Mouse (Mus musculus): Measurements from ENCODE around the gene Gast. TPM values are rescaled to one million over a fixed set of nuclear protein-coding genes. Genes with fewer than 3 reads are reported as not detected.
A peak's percentile ranks its signal among the peaks of the same experiment; 100 is the strongest.
"Not testable (repeated sequence)": the region's sequence is repeated elsewhere in the genome, so short reads cannot be mapped to it uniquely, and the experiment has no call there.

Gast gene
- polyA plus RNA-seq, 1 experiment from 2014 or later = 10.8 TPM

- peak; percentile 23 for ATAC-seq (ENCODE audit: insufficient read depth, low FRiP score)
- no peaks in the 10 kb centered on the region for H3K9me3 ChIP-seq (replicated peaks; ENCODE audit: control insufficient read depth, low read length)
- no peaks in the 10 kb centered on the region for H3K36me3 ChIP-seq (ENCODE audit: control insufficient read depth, insufficient read depth, low read length)
- H3K27ac ChIP-seq (ENCODE audit: low read length) = no peak overlapping the region
- peak overlapping the region; percentile 65 for H3K4me3 ChIP-seq (replicated peaks; ENCODE audit: low read length)
- H3K27me3 ChIP-seq (ENCODE audit: control insufficient read depth, insufficient read depth, low read length) = peaks cover 32% of the 10 kb centered on the region
- peak overlapping the region; percentile 93 for H3K4me2 ChIP-seq (ENCODE audit: low read depth, low read length)
- 1% methylated on average over 53 of the region's 54 CpGs for WGBS
- H3K4me1 ChIP-seq (ENCODE audit: control insufficient read depth, insufficient read depth, low read length) = peaks cover 9% of the 10 kb centered on the region
- peak overlapping the region; percentile 72 for H3K9ac ChIP-seq (ENCODE audit: low read length)
These were observed 21.1 kb downstream of the Gast start for GRCm38 (mm10) chr11:100355151-100355951.

- Histone ChIP-seq H3K4me1 (ENCODE audit: control insufficient read depth, insufficient read depth, low read length) (peaks cover 9% of the 10 kb centered on the region), H3K36me3 (ENCODE audit: control insufficient read depth, insufficient read depth, low read length) (no peaks in the 10 kb centered on the region), H3K9me3 (replicated peaks; ENCODE audit: control insufficient read depth, low read length) (no peaks in the 10 kb centered on the region), H3K4me2 (ENCODE audit: low read depth, low read length) (peak within 1 kb of the TSS; percentile 93), H3K27ac (ENCODE audit: low read length) (no peak within 1 kb of the TSS), H3K27me3 (ENCODE audit: control insufficient read depth, insufficient read depth, low read length) (peaks cover 32% of the 10 kb centered on the region), H3K4me3 (replicated peaks; ENCODE audit: low read length) (peak within 1 kb of the TSS; percentile 65), H3K9ac (ENCODE audit: low read length) (peak within 1 kb of the TSS; percentile 72)
- WGBS = under 1% methylated on average over 49 of the region's 49 CpGs
- ATAC-seq (ENCODE audit: insufficient read depth, low FRiP score) = peak; percentile 65; the same call in 1 of the 2 replicates
These were observed 22.0 kb downstream of the Gast start, which contains the start of gene Hap1 for GRCm38 (mm10) chr11:100355972-100356818. Gene Hap1 (minus strand): TSS chr11:100356128.

GRCm38 (mm10) chr11:100356819-100357211 is 22.6 kb downstream of the Gast start:
- 14% methylated on average over 9 of the region's 9 CpGs for WGBS
- peaks cover 9% of the 10 kb centered on the region for H3K4me1 ChIP-seq (ENCODE audit: control insufficient read depth, insufficient read depth, low read length)
- no peak overlapping the region for H3K27ac ChIP-seq (ENCODE audit: low read length)
- peak overlapping the region; percentile 65 for H3K4me3 ChIP-seq (replicated peaks; ENCODE audit: low read length)
- H3K36me3 ChIP-seq (ENCODE audit: control insufficient read depth, insufficient read depth, low read length) = no peaks in the 10 kb centered on the region
- no peak overlapping the region for H3K9ac ChIP-seq (ENCODE audit: low read length)
- H3K4me2 ChIP-seq (ENCODE audit: low read depth, low read length) = peak overlapping the region; percentile 93
- no peak for ATAC-seq (ENCODE audit: insufficient read depth, low FRiP score)
- H3K27me3 ChIP-seq (ENCODE audit: control insufficient read depth, insufficient read depth, low read length) = peaks cover 32% of the 10 kb centered on the region
- H3K9me3 ChIP-seq (replicated peaks; ENCODE audit: control insufficient read depth, low read length) = no peaks in the 10 kb centered on the region

GRCm38 (mm10) chr11:100357408-100357807 is 23.2 kb downstream of the Gast start:
- Histone ChIP-seq H3K27me3 (ENCODE audit: control insufficient read depth, insufficient read depth, low read length) (peaks cover 32% of the 10 kb centered on the region), H3K36me3 (ENCODE audit: control insufficient read depth, insufficient read depth, low read length) (no peaks in the 10 kb centered on the region), H3K4me2 (ENCODE audit: low read depth, low read length) (no peak overlapping the region), H3K4me1 (ENCODE audit: control insufficient read depth, insufficient read depth, low read length) (peaks cover 9% of the 10 kb centered on the region), H3K9me3 (replicated peaks; ENCODE audit: control insufficient read depth, low read length) (no peaks in the 10 kb centered on the region), H3K9ac (ENCODE audit: low read length) (no peak overlapping the region), H3K27ac (ENCODE audit: low read length) (no peak overlapping the region), H3K4me3 (replicated peaks; ENCODE audit: low read length) (no peak overlapping the region)
- ATAC-seq (ENCODE audit: insufficient read depth, low FRiP score) = no peak
- 47% methylated on average over 5 of the region's 5 CpGs for WGBS

- WGBS = 78% methylated on average over 6 of the region's 6 CpGs
- Histone ChIP-seq H3K9ac (ENCODE audit: low read length) (no peak overlapping the region), H3K27ac (ENCODE audit: low read length) (no peak overlapping the region), H3K36me3 (ENCODE audit: control insufficient read depth, insufficient read depth, low read length) (no peaks in the 10 kb centered on the region), H3K4me3 (replicated peaks; ENCODE audit: low read length) (no peak overlapping the region), H3K9me3 (replicated peaks; ENCODE audit: control insufficient read depth, low read length) (no peaks in the 10 kb centered on the region), H3K4me2 (ENCODE audit: low read depth, low read length) (no peak overlapping the region), H3K27me3 (ENCODE audit: control insufficient read depth, insufficient read depth, low read length) (peaks cover 14% of the 10 kb centered on the region), H3K4me1 (ENCODE audit: control insufficient read depth, insufficient read depth, low read length) (peaks cover 7% of the 10 kb centered on the region)
- no peak for ATAC-seq (ENCODE audit: insufficient read depth, low FRiP score)
These were observed 26.0 kb downstream of the Gast start for GRCm38 (mm10) chr11:100360175-100360574.

GRCm38 (mm10) chr11:100361059-100361458 is 26.9 kb downstream of the Gast start:
- H3K36me3 ChIP-seq (ENCODE audit: control insufficient read depth, insufficient read depth, low read length); ATAC-seq (ENCODE audit: insufficient read depth, low FRiP score); H3K9me3 ChIP-seq (replicated peaks; ENCODE audit: control insufficient read depth, low read length); H3K4me2 ChIP-seq (ENCODE audit: low read depth, low read length); H3K27ac ChIP-seq (ENCODE audit: low read length); H3K4me1 ChIP-seq (ENCODE audit: control insufficient read depth, insufficient read depth, low read length); H3K4me3 ChIP-seq (replicated peaks; ENCODE audit: low read length); H3K9ac ChIP-seq (ENCODE audit: low read length): not testable (repeated sequence)
- WGBS = no CpG with 5 or more reads among the region's 13 CpGs
- H3K27me3 ChIP-seq (ENCODE audit: control insufficient read depth, insufficient read depth, low read length) = peaks cover 14% of the 10 kb centered on the region

GRCm38 (mm10) chr11:100362209-100362978 is 28.2 kb downstream of the Gast start:
- H3K36me3 ChIP-seq (ENCODE audit: control insufficient read depth, insufficient read depth, low read length) = no peaks in the 10 kb centered on the region
- no peaks in the 10 kb centered on the region for H3K9me3 ChIP-seq (replicated peaks; ENCODE audit: control insufficient read depth, low read length)
- WGBS = 11% methylated on average over 8 of the region's 8 CpGs
- H3K4me2 ChIP-seq (ENCODE audit: low read depth, low read length) = no peak overlapping the region
- no peak overlapping the region for H3K27ac ChIP-seq (ENCODE audit: low read length)
- no peak overlapping the region for H3K4me3 ChIP-seq (replicated peaks; ENCODE audit: low read length)
- no peaks in the 10 kb centered on the region for H3K4me1 ChIP-seq (ENCODE audit: control insufficient read depth, insufficient read depth, low read length)
- H3K27me3 ChIP-seq (ENCODE audit: control insufficient read depth, insufficient read depth, low read length) = 0 out of 2 replicates have a peak, but pooled peaks cover 4% of the 10 kb centered on the region
- ATAC-seq (ENCODE audit: insufficient read depth, low FRiP score) = peak; percentile 43; the same call in 1 of the 2 replicates
- H3K9ac ChIP-seq (ENCODE audit: low read length) = no peak overlapping the region

GRCm38 (mm10) chr11:100362979-100363562 is 28.9 kb downstream of the Gast start:
- Histone ChIP-seq H3K4me1 (ENCODE audit: control insufficient read depth, insufficient read depth, low read length) (no peaks in the 10 kb centered on the region), H3K9me3 (replicated peaks; ENCODE audit: control insufficient read depth, low read length) (no peaks in the 10 kb centered on the region), H3K27ac (ENCODE audit: low read length) (no peak overlapping the region), H3K4me3 (replicated peaks; ENCODE audit: low read length) (no peak overlapping the region), H3K9ac (ENCODE audit: low read length) (no peak overlapping the region), H3K27me3 (ENCODE audit: control insufficient read depth, insufficient read depth, low read length) (0 out of 2 replicates have a peak, but pooled peaks cover 4% of the 10 kb centered on the region), H3K4me2 (ENCODE audit: low read depth, low read length) (no peak overlapping the region), H3K36me3 (ENCODE audit: control insufficient read depth, insufficient read depth, low read length) (no peaks in the 10 kb centered on the region)
- 22% methylated on average over 12 of the region's 12 CpGs for WGBS
- peak; percentile 34; the same call in 1 of the 2 replicates for ATAC-seq (ENCODE audit: insufficient read depth, low FRiP score)

All from stomach, embryonic 16.5 days (tissue).